Mouse (Mus musculus) heart, adult 2 months (tissue): Measurements from ENCODE around the gene Ncmap. TPM values are rescaled to one million over a fixed set of nuclear protein-coding genes. Genes with fewer than 3 reads are reported as not detected.

Experiments used
- DNase-seq, 2 experiments: peaks; one replicate each; pipeline ENCODE4 v3.0.0; 2021
- H3K27ac ChIP-seq: fragments of 200-600 bp; 2 replicates; pipeline ENCODE4 v1.8.1; 2022
- H3K27me3 ChIP-seq: fragments of 200-500 bp; 2 replicates; pipeline ENCODE4 v1.6.1; 2012; ENCODE audit warnings: mild to moderate bottlenecking, low read length, inconsistent platforms, mixed read lengths; ENCODE audit not compliant: control insufficient read depth, insufficient read depth
- H3K36me3 ChIP-seq: fragments of 200-500 bp; 2 replicates; pipeline ENCODE4 v1.6.1; 2012; ENCODE audit warnings: low read length, inconsistent platforms; ENCODE audit not compliant: control insufficient read depth, insufficient read depth
- H3K4me1 ChIP-seq: fragments of 200-500 bp; 2 replicates; pipeline ENCODE4 v1.6.1; 2011; ENCODE audit warnings: low read length; ENCODE audit not compliant: control insufficient read depth, insufficient read depth
- H3K4me3 ChIP-seq: fragments of 200-600 bp; 2 replicates; pipeline ENCODE4 v1.8.1; 2022
- H3K79me2 ChIP-seq: fragments of 200-500 bp; replicated peaks from 2 replicates; pipeline ENCODE4 v1.6.1; 2012; ENCODE audit warnings: mild to moderate bottlenecking, inconsistent platforms, low read length, moderate library complexity, mixed read lengths; ENCODE audit not compliant: control insufficient read depth, insufficient read depth
- H3K9ac ChIP-seq: fragments of 200-500 bp; 2 replicates; pipeline ENCODE4 v1.6.1; 2012; ENCODE audit warnings: low read depth, mild to moderate bottlenecking, control low read depth, inconsistent platforms, low read length, mixed read lengths
- CTCF ChIP-seq: fragments of 200-600 bp; IDR thresholded peaks from 2 replicates; pipeline ENCODE4 v1.8.1; 2022; ENCODE audit warnings: antibody characterized with exemption, mild to moderate bottlenecking, moderate library complexity
- EP300 ChIP-seq: fragments of 200-500 bp; IDR thresholded peaks from 2 replicates; pipeline ENCODE4 v1.6.1; 2011; ENCODE audit warnings: low read depth, low read length, control low read depth; ENCODE audit not compliant: insufficient read depth
- POLR2A ChIP-seq: fragments of 200-500 bp; IDR thresholded peaks from 2 replicates; pipeline ENCODE4 v1.6.1; 2011; ENCODE audit warnings: mild to moderate bottlenecking, low read depth, low read length, control low read depth; ENCODE audit not compliant: insufficient read depth
- WGBS: fragments of 180-500 bp; shearing (Covaris S2); methylation state at CpG from one replicate; pipeline ENCODE4 v1.1.7; 2018; 5-methylcytosine and 5-hydroxymethylcytosine counted together
- intact Hi-C: fragments of 180-260 bp; cut with DNase I; formaldehyde crosslinking; loops from one replicate; pipeline ENCODE4 v1.15.1; 2025
- polyA plus RNA-seq: library from polyadenylated mRNA; depleted of rRNA; stranded (reverse); fragments of >200 nt; gene quantifications from 2 replicates; pipeline ENCODE4 v1.2.3, GENCODE M21; 2012
- total RNA-seq, 2 experiments: library from RNA; stranded (reverse); gene quantifications; 2 replicates each; pipeline ENCODE4 v1.2.3; 2021

Gene Ncmap
- total and polyA plus RNA-seq, 3 experiments = 0.21 to 0.62 TPM; not detected in 1

DNA sequence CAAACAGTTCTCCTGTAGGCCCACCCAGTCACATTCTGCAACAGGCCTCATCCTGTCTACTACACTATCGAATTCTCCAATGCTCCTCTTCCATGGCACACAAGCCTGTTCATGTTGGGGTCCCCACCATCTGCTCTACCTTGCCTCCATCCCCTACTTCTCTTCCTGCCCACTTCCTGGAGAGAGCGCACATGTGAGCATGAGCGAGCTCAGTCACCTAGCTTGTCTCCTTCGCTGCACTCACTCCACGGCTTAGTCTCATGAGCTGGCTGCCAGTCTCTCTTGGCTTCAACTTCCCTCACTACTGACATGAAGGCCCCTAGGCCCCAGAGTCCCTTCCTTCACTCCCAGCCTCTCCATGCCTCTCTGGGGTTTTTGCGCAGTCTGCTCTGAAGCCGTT lies 28.6 kb upstream of the Ncmap start:
- H3K27me3 ChIP-seq = no peaks in the 10 kb centered on the region
- H3K36me3 ChIP-seq = no peaks in the 10 kb centered on the region
- DNase-seq = no peak
- no peaks in the 10 kb centered on the region for H3K79me2 ChIP-seq
- H3K9ac ChIP-seq = no peak overlapping the region
- intact Hi-C loops = no loop called here
- H3K27ac ChIP-seq = no peak overlapping the region
- WGBS = 92% methylated on average over 7 of the region's 7 CpGs
- peaks cover 2% of the 10 kb centered on the region; the same call in 1 of the 2 replicates for H3K4me1 ChIP-seq
- H3K4me3 ChIP-seq = no peak overlapping the region
- no peak for TF ChIP-seq CTCF
- no peak for TF ChIP-seq EP300
- TF ChIP-seq POLR2A = no peak

GRCm38 (mm10) chr4:135425625-135426024 lies 27.6 kb upstream of the Ncmap start:
- WGBS = 83% methylated on average over 9 of the region's 9 CpGs
- Histone ChIP-seq H3K4me1 (peaks cover 2% of the 10 kb centered on the region; the same call in 1 of the 2 replicates), H3K36me3 (no peaks in the 10 kb centered on the region), H3K4me3 (no peak overlapping the region), H3K79me2 (no peaks in the 10 kb centered on the region), H3K27me3 (no peaks in the 10 kb centered on the region), H3K27ac (no peak overlapping the region), H3K9ac (no peak overlapping the region)
- DNase-seq = no peak
- intact Hi-C loops = no loop called here
- TF ChIP-seq POLR2A (no peak), CTCF (no peak), EP300 (no peak)

GRCm38 (mm10) chr4:135420961-135421360 lies 22.9 kb upstream of the Ncmap start:
- Histone ChIP-seq H3K4me1 (no peaks in the 10 kb centered on the region), H3K9ac (no peak overlapping the region), H3K27me3 (no peaks in the 10 kb centered on the region), H3K4me3 (no peak overlapping the region), H3K79me2 (no peaks in the 10 kb centered on the region), H3K36me3 (no peaks in the 10 kb centered on the region), H3K27ac (no peak overlapping the region)
- TF ChIP-seq CTCF (no peak), POLR2A (no peak), EP300 (no peak)
- intact Hi-C loops = no loop called here
- no peak for DNase-seq
- WGBS = 94% methylated on average over 13 of the region's 13 CpGs

- TF ChIP-seq POLR2A (no peak), CTCF (no peak), EP300 (no peak)
- intact Hi-C loops = no loop called here
- Histone ChIP-seq H3K27ac (no peak overlapping the region), H3K27me3 (no peaks in the 10 kb centered on the region), H3K36me3 (no peaks in the 10 kb centered on the region), H3K4me1 (no peaks in the 10 kb centered on the region), H3K9ac (no peak overlapping the region), H3K4me3 (no peak overlapping the region), H3K79me2 (no peaks in the 10 kb centered on the region)
- 86% methylated on average over 11 of the region's 11 CpGs for WGBS
- DNase-seq = no peak
Observed at GRCm38 (mm10) chr4:135420416-135420815, 22.4 kb upstream of the Ncmap start.

DNA sequence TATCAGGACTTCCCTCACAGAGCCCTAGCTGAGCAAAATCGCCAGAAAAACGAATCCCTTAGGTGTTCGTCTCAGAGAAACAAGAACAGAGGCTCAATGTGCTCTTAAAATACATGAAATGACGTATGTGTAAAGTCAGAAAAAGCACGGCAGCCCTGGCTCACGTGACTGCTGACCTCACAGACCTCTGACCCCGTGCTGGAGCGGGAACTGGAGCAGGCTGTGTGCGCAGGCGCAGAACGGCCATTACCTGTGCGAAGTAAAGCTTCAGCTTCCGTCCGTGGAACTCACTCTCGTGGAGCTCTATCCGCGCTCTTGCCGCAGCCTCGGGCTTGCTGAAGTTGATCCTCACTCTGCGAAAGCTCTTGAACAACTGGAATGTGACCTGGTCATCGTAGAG lies 22.0 kb upstream of the Ncmap start:
- Histone ChIP-seq H3K36me3 (no peaks in the 10 kb centered on the region), H3K27me3 (no peaks in the 10 kb centered on the region), H3K9ac (no peak overlapping the region), H3K27ac (no peak overlapping the region), H3K79me2 (no peaks in the 10 kb centered on the region), H3K4me1 (no peaks in the 10 kb centered on the region), H3K4me3 (no peak overlapping the region)
- DNase-seq = no peak
- intact Hi-C loops = no loop called here
- TF ChIP-seq EP300 (no peak), POLR2A (no peak), CTCF (no peak)
- WGBS = 85% methylated on average over 21 of the region's 21 CpGs

GRCm38 (mm10) chr4:135416367-135416766 lies 18.3 kb upstream of the Ncmap start:
- no peak overlapping the region for H3K4me3 ChIP-seq
- no peak overlapping the region for H3K9ac ChIP-seq
- intact Hi-C loops = no loop called here
- WGBS = 74% methylated on average over 21 of the region's 21 CpGs
- no peaks in the 10 kb centered on the region for H3K36me3 ChIP-seq
- no peaks in the 10 kb centered on the region for H3K27me3 ChIP-seq
- TF ChIP-seq CTCF (no peak), POLR2A (no peak), EP300 (no peak)
- no peaks in the 10 kb centered on the region for H3K4me1 ChIP-seq
- no peaks in the 10 kb centered on the region for H3K79me2 ChIP-seq
- DNase-seq = peak in 1 of 2 experiments; percentile 24
- no peak overlapping the region for H3K27ac ChIP-seq
